Mouse (Mus musculus): Measurements from ENCODE around the gene Ptprn2. TPM values are rescaled to one million over a fixed set of nuclear protein-coding genes. Genes with fewer than 3 reads are reported as not detected.

Ptprn2 gene
- polyA plus RNA-seq, 1 experiment = 0.37 TPM

DNA sequence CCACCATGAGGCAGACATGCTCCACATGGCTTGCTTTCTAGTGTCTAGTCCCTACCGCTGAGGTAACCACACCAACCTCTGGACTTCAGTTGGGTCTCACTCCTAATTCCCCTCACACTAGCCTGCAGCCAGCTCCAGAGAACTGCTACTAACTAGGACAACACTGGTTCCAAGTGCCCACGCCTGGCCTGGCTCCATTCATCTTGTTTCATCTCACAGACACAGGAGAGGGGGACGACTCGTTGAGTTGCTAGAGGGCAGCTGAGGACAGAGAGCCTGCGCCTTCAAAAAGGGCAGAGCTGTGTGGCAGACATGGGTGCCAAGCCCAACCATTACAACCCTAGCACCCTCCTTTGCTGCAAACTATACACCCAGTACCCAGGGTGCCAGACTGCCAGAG lies 593.4 kb downstream of the Ptprn2 start:
- Histone ChIP-seq H3K36me3 (ENCODE audit: control insufficient read depth, insufficient read depth, low read length, poor library complexity, severe bottlenecking) (no peaks in the 10 kb centered on the region), H3K27me3 (ENCODE audit: control insufficient read depth, insufficient read depth, low read length, poor library complexity, severe bottlenecking) (no peaks in the 10 kb centered on the region), H3K4me3 (ENCODE audit: low read depth, low read length) (no peak overlapping the region), H3K4me1 (ENCODE audit: control insufficient read depth, insufficient read depth, low read length) (no peaks in the 10 kb centered on the region), H3K9ac (ENCODE audit: low read depth, poor library complexity, severe bottlenecking) (no peak overlapping the region), H3K9me3 (replicated peaks; ENCODE audit: control insufficient read depth, insufficient read depth, low read length, poor library complexity, severe bottlenecking) (no peaks in the 10 kb centered on the region), H3K27ac (ENCODE audit: insufficient read depth, low read length) (no peak overlapping the region)
- TF ChIP-seq CTCF (IDR thresholded peaks at IDR 0.05; ENCODE audit: low read depth, low read length) (no peak), POLR2A (IDR thresholded peaks at IDR 0.05; ENCODE audit: insufficient read depth, low read length) (no peak)

DNA sequence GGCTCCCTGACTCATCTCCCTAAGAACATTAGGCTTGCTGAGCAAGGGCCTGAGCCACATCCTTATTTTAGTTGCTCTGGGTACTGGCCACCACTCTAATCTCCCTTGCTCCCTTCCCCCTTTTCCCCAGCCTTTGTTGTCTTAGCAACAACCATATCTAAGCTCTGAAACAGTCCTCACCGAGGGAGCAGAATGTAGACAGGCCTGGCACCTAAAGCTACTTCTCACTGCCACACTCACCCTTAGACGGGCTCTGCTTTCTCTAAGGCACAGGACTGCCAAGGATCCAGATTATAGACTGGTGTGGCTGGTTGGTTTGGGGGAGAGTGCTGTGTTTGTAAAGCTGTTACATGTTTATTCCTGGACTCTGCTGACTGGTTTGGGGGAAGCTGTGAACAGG lies 594.2 kb downstream of the Ptprn2 start:
- H3K27ac ChIP-seq (ENCODE audit: insufficient read depth, low read length) = no peak overlapping the region
- H3K9me3 ChIP-seq (replicated peaks; ENCODE audit: control insufficient read depth, insufficient read depth, low read length, poor library complexity, severe bottlenecking) = no peaks in the 10 kb centered on the region
- TF ChIP-seq EP300 (IDR thresholded peaks at IDR 0.05; ENCODE audit: insufficient read depth, low read depth, low read length) = no peak
- no peak for TF ChIP-seq CTCF (IDR thresholded peaks at IDR 0.05; ENCODE audit: low read depth, low read length)
- no peak for TF ChIP-seq POLR2A (IDR thresholded peaks at IDR 0.05; ENCODE audit: insufficient read depth, low read length)
- H3K4me3 ChIP-seq (ENCODE audit: low read depth, low read length) = no peak overlapping the region
- no peaks in the 10 kb centered on the region for H3K27me3 ChIP-seq (ENCODE audit: control insufficient read depth, insufficient read depth, low read length, poor library complexity, severe bottlenecking)
- H3K9ac ChIP-seq (ENCODE audit: low read depth, poor library complexity, severe bottlenecking) = no peak overlapping the region
- no peaks in the 10 kb centered on the region for H3K4me1 ChIP-seq (ENCODE audit: control insufficient read depth, insufficient read depth, low read length)
- no peaks in the 10 kb centered on the region for H3K36me3 ChIP-seq (ENCODE audit: control insufficient read depth, insufficient read depth, low read length, poor library complexity, severe bottlenecking)

DNA sequence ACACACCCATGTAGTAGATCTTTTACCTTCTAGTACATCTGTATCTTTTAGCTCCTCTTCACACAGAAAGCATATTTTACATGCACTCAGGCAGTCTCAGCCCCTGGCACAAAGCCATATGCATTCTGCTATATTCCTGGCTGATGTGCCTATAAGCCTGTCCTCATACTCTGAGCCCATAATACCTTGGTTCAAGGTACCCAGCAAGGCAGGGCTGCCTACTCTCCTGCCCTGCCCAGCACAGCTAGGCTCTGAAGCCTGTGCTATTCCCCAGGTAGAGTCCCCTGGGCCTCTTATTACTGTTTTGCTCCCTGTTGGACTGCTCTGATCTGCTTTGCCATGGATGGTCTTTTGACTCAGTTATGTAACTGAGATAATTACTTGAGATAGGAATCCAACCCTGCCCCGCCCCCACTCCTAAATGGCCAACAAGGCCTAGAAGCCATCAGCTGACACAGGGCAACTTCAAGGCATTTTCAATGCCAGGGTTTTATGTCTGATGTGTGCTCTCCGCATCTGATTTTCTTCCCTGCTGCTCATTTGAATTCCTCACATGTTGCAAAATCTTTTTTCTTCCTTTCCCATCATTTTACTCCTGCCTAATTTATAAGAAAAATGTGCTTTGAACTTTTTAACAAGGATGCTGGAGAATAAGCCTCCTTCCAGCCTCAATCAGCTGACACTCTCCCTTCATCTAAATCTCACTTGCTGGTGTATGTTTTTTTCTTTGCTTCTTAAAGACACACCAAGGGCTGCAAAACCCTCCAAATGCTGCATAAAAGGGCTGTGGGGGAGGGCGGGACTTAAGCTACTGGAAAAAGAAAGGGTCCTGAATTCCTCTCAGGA lies 598.6 kb downstream of the Ptprn2 start:
- Histone ChIP-seq H3K9me3 (replicated peaks; ENCODE audit: control insufficient read depth, insufficient read depth, low read length, poor library complexity, severe bottlenecking) (no peaks in the 10 kb centered on the region), H3K4me1 (ENCODE audit: control insufficient read depth, insufficient read depth, low read length) (no peaks in the 10 kb centered on the region), H3K27ac (ENCODE audit: insufficient read depth, low read length) (no peak overlapping the region), H3K36me3 (ENCODE audit: control insufficient read depth, insufficient read depth, low read length, poor library complexity, severe bottlenecking) (no peaks in the 10 kb centered on the region), H3K4me3 (ENCODE audit: low read depth, low read length) (no peak overlapping the region), H3K27me3 (ENCODE audit: control insufficient read depth, insufficient read depth, low read length, poor library complexity, severe bottlenecking) (no peaks in the 10 kb centered on the region), H3K9ac (ENCODE audit: low read depth, poor library complexity, severe bottlenecking) (no peak overlapping the region)
- TF ChIP-seq EP300 (IDR thresholded peaks at IDR 0.05; ENCODE audit: insufficient read depth, low read depth, low read length) (no peak), CTCF (IDR thresholded peaks at IDR 0.05; ENCODE audit: low read depth, low read length) (no peak), POLR2A (IDR thresholded peaks at IDR 0.05; ENCODE audit: insufficient read depth, low read length) (no peak)

DNA sequence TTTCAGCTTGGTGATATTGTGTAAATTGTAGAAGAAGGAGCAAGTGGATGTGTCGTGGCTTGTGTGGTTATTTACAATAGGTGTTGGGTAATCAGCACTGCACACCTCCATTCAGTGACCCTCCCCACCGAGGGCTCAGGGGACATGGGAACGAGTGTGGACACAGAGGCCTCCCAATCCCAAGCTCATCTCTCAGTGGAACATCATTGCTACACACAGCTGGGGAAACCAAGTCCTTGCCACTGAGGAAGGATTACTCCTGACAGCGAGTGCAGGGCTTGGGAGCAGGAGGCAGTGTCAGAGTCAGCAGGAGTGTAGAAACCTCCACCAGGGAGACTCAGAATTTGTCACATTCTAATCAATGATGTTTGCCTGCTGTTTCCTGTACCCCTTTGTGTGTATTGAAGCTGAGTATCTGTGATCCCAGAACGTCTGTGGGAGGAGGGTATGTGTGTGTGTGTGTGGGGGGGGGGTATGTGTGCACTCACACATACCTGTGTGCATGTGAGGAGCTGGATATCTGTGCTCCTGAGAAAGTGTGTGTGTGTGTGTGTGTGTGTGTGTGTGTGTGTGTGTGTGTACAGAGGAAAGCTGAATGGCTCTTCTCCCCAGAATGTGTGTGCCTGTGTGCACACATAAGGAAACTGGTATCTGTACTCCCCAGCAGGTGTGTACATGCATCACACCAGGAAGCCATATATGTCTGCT lies 599.3 kb downstream of the Ptprn2 start:
- Histone ChIP-seq H3K9ac (ENCODE audit: low read depth, poor library complexity, severe bottlenecking) (no peak overlapping the region), H3K36me3 (ENCODE audit: control insufficient read depth, insufficient read depth, low read length, poor library complexity, severe bottlenecking) (no peaks in the 10 kb centered on the region), H3K27ac (ENCODE audit: insufficient read depth, low read length) (no peak overlapping the region), H3K27me3 (ENCODE audit: control insufficient read depth, insufficient read depth, low read length, poor library complexity, severe bottlenecking) (no peaks in the 10 kb centered on the region), H3K4me3 (ENCODE audit: low read depth, low read length) (no peak overlapping the region), H3K9me3 (replicated peaks; ENCODE audit: control insufficient read depth, insufficient read depth, low read length, poor library complexity, severe bottlenecking) (no peaks in the 10 kb centered on the region), H3K4me1 (ENCODE audit: control insufficient read depth, insufficient read depth, low read length) (no peaks in the 10 kb centered on the region)
- TF ChIP-seq POLR2A (IDR thresholded peaks at IDR 0.05; ENCODE audit: insufficient read depth, low read length) = no peak

DNA sequence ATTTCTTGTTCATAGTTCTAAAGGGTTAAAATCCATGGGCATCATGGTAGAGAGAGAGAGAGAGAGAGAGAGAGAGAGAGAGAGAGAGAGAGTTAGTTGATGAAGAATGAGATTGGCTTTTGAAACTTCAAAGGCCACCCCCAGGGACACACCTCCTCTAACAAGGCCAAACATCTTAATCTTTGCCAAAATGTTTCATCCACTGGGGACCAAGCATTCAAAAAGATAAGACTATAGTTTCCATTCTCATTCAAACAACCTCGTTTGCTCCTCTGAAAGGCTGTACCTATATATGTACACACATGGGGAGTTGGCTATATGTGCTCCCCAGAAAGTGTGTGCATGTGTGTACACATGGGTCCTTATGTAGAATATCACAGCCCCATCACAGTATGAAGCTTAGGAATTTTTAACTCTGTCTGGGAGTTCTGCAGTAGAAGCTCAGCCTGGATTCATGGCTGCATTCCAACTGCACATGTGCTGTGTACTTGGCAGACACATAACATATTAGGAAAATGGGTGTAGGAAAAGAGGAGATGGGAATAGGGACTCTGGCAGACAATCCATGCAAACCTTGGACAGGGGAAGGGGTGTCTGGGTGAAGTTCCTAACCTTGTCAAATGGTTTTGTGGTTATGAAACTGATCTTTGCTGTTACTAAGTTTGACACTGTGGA lies 600.3 kb downstream of the Ptprn2 start:
- Histone ChIP-seq H3K9me3 (replicated peaks; ENCODE audit: control insufficient read depth, insufficient read depth, low read length, poor library complexity, severe bottlenecking) (no peaks in the 10 kb centered on the region), H3K27me3 (ENCODE audit: control insufficient read depth, insufficient read depth, low read length, poor library complexity, severe bottlenecking) (no peaks in the 10 kb centered on the region), H3K4me3 (ENCODE audit: low read depth, low read length) (no peak overlapping the region), H3K9ac (ENCODE audit: low read depth, poor library complexity, severe bottlenecking) (no peak overlapping the region), H3K36me3 (ENCODE audit: control insufficient read depth, insufficient read depth, low read length, poor library complexity, severe bottlenecking) (no peaks in the 10 kb centered on the region), H3K27ac (ENCODE audit: insufficient read depth, low read length) (no peak overlapping the region), H3K4me1 (ENCODE audit: control insufficient read depth, insufficient read depth, low read length) (no peaks in the 10 kb centered on the region)
- TF ChIP-seq POLR2A (IDR thresholded peaks at IDR 0.05; ENCODE audit: insufficient read depth, low read length) (no peak), CTCF (IDR thresholded peaks at IDR 0.05; ENCODE audit: low read depth, low read length) (no peak), EP300 (IDR thresholded peaks at IDR 0.05; ENCODE audit: insufficient read depth, low read depth, low read length) (no peak)

Measured in ES-Bruce4 (cell line).